Mouse (Mus musculus): Measurements from ENCODE around the gene Atp5f1.

Gene Atp5f1

DNA sequence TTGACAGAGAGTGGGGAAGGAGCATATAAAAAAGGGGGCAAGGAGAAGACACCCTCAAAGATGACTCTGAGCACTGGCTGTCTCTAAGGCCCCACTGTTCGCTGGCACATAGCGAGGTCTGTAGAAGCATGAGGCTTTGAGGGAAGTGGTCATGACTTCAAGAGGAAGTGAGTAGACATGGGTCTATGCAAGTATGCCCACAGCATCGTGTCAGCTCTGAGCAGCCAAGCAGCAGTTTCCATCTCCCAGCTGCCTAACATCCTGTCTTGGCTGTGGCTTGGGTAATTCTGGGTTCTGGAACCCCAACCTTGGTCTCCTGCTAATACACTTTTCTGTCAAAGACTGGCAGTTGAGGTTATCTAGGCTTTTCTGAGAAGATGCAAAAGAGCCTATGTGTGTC, 59.2 kb downstream of the Atp5f1 start:
- peak; percentile 55 to 56 for DNase-seq (ENCODE audit: low read depth in 1 of 2, low spot score in 2 of 2)

DNA sequence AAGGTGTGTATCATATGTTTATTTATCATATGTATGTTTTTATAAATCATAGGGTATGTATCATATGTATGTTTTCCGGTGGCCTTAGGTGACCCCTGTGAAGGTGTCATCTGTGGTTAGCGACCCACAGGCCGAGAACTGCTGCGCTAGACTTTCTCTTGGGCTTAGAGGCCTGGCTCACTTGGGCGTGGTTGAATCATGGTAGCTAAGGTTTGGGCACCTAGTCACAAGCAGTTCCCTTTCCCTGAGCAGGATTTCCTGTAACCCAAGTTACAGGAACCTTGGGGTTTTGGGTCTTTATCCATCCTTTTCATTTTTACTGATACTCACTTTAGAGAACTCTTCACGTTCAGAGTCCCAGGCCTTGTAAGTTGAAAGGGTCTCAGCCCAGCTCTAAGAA, 59.6 kb downstream of the Atp5f1 start:
- DNase-seq (ENCODE audit: low read depth in 1 of 2, low spot score in 2 of 2), result no peak

DNA sequence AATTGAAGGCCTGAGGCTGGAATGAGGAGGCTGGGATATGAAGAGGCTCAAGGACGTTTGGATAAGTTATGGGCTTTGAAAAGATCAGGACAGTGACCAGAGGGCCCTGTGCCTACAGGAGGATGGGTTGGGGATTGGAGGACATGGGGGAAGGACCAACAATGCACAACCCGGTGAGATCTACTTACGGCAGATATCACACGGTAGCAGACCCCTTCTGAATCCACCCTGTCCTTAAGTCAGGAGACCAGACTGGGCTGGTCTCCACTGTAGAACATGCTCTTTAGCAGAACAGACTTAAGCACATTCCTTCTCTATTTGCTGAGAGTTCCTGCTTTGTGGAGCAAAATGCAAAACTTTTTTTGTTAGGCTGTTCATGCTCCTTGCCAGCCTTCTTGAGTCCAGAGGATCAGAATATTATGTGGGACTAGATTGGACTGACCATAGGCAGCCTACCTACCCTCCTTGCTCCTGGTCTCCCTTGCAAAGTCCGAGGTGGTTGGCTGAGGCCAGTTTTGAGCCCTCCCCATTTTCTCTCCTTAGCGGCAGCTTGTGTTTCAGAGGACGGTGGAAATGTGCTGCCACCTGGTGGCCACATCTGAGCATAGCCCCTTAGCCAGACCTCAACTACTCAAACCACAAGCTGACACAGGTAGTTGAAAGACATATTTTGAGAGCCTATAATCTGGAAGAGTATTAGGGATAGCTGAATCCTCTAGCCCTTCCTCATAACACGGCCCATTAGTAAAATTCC, 60.3 kb downstream of the Atp5f1 start:
- DNase-seq (ENCODE audit: low read depth in 1 of 2, low spot score in 2 of 2), result peak in 1 of 2 experiments; percentile 68

DNA sequence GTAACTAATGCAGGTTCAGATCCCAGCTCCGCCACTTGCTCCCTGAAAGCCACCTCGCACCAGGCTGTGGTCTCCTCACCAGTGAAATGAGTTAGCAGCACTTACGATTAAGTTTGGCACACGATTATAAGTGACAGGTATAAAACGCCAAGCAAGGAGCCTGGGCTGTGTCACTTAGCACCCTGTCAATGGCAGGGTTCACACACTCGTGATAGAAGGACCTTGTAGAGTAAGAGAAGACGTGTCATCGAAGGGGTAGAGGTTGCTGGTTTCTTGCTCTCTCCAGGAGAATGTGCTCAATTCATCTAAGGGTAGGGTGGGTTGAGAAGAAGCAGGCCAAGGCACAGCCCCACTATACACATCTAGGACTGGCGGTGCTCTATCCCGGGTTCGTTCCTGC, 61.0 kb downstream of the Atp5f1 start:
- DNase-seq (ENCODE audit: low read depth in 1 of 2, low spot score in 2 of 2), result no peak

DNA sequence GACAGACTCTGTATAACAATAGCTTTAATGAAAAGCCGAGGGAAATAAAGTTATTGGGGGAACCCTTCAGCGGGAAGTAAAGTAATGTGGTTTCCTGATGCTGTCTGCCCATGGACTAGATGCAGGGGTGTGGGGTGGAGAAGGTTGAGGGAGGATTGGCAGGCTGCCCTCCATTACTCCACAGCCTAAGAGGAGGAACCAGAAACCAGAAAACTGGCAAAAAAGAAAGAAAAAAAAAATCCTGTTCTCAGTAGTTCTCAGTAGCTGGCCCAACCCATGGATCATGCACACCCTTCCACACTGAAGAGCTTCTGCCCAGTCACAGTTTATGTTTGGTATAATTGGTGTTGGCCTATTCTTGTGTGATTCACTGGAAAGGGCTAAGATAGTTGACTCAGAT, 61.6 kb downstream of the Atp5f1 start:
- peak in 1 of 2 experiments; percentile 57 for DNase-seq (ENCODE audit: low read depth in 1 of 2, low spot score in 2 of 2)

DNA sequence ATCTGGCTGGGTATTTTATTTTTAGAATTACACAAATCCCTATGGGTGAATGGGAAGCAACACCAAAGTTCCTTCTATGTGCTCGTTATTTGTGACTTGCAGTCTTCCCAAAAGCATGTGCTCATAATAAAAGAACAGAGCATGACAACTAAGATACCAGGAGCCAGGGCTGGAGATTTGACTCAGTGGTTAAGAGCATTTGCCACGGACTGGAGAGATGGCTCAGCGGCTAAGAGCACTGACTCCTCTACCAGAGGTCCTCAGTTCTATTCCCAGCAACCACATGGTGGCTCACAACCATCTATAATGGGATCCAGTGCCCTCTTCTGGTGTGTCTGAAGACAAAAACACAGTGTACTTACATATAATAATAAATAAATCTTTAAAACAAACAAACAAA, 63.1 kb downstream of the Atp5f1 start:
- no peak for DNase-seq (ENCODE audit: low read depth in 1 of 2, low spot score in 2 of 2)

DNA sequence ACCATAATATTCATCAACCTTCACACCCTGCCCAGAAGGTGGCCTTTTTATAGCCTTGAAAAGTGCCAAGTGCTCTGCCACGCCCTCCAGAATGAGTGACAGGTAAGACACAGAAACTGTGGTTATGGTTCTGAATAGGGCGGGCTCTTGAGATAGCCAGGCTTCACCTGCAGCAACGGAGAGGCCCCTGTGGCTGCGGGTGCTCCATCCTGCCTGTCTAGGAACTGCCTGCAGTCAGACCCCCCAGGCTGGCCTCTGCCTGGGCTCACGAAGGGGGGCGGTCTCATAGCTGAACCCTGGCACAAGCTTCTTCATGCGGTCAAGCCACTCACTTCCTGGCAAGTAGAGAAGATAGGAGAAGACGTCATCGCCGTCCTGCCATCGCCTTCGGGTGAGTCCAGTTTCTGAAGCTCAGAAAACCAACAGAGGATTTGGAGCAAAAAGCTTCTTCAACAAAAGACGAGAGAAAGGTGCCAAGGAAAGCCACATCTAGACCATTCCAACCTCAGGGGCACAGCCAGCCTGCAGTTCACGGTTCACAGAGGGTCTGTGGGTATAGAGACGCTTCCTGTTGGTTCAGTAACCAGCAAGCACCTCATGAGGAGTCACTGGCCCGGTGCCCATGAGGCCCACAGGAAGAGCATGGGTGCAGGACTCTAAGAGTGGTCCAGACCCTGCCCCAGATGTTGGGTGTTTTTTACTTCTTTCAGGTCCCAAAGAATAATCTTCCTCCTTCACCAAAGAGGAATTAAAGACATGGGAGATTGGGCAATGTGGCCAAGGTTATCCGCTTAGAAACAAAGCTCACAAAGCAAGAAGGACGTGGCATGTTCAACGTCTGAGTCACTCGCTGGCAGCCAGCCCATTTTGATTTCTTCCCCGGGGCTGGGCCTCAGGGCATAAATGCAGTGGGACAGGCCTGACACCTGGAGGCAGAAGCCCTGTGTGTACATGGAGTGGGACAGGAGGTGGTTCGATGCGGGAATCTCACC, 65.0 kb downstream of the Atp5f1 start:
- DNase-seq (ENCODE audit: low read depth in 1 of 2, low spot score in 2 of 2), result peak; percentile 92 to 96

DNA sequence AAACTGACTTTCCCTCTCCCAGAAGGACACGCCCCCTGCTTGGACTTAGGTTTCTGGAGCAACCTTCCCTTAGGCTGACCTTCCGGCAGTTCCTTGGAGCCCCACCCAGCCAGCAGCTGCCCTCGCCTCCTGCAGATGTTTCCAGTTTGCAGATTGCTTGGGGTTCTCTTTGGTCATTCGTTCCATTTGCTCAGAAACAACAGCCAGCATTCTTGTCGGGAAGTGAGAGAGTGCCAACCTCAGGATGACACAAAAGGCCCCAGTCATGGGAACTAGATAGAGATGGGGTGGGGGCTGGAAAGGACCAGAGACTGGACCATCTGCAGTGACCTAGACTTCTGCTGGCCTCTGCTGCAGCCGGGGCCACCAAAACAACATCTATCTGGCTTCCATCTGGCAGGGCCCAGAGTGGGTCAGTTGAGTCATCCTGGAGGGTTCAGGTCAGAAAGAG, 65.9 kb downstream of the Atp5f1 start:
- no peak for DNase-seq (ENCODE audit: low read depth in 1 of 2, low spot score in 2 of 2)

Data from monocyte, adult 2 months (primary cell).